Mouse (Mus musculus): ENCODE results near the gene Ugt2a1. TPM values are rescaled to one million over a fixed set of nuclear protein-coding genes. Genes with fewer than 3 reads are reported as not detected.
"Not testable (repeated sequence)": the region's sequence is repeated elsewhere in the genome, so short reads cannot be mapped to it uniquely, and the experiment has no call there.

Ugt2a1 gene
- total RNA-seq (2021) = not detected

DNA sequence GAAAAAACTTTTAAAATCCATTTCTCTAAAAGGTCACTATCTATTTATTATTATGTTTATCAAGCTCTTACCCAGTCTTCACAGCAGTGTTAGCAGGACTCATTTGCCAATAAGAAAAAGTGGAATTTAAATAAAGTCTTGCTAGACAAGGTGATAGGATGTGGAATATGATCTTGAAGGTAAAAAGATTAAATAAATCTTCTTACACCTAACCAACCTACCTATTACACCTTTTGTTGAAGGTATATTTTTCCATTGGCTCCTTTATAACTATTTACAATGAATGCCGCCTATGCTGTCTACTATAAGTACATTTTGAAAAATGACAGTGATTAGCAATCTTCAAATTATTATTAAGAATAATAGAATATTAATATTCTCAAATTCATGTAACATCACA, at the start of gene Ugt2a1:
TSS of gene Ugt2a1 (minus strand) at position 101 of the 400 bp plus-strand sequence.
- intact Hi-C loops (cut with DNase I) = no loop called here
- DNase-seq = no peak

- DNase-seq = no peak
- intact Hi-C loops (cut with DNase I) = no loop called here
Observed at GRCm38 (mm10) chr5:87538111-87538510, 47.4 kb upstream of the Ugt2a1 start, which contains the start of gene Sult1b1. Gene Sult1b1 (minus strand): TSS chr5:87538195.

GRCm38 (mm10) chr5:87535994-87536644, 45.4 kb upstream of the Ugt2a1 start:
- no peak for DNase-seq
- intact Hi-C loops (cut with DNase I) = no loop called here

GRCm38 (mm10) chr5:87532288-87532687, 41.6 kb upstream of the Ugt2a1 start:
- no peak for DNase-seq
- intact Hi-C loops (cut with DNase I) = no loop called here

- intact Hi-C loops (cut with DNase I); DNase-seq: not testable (repeated sequence)
Observed at GRCm38 (mm10) chr5:87523561-87523960, 32.9 kb upstream of the Ugt2a1 start.

DNA sequence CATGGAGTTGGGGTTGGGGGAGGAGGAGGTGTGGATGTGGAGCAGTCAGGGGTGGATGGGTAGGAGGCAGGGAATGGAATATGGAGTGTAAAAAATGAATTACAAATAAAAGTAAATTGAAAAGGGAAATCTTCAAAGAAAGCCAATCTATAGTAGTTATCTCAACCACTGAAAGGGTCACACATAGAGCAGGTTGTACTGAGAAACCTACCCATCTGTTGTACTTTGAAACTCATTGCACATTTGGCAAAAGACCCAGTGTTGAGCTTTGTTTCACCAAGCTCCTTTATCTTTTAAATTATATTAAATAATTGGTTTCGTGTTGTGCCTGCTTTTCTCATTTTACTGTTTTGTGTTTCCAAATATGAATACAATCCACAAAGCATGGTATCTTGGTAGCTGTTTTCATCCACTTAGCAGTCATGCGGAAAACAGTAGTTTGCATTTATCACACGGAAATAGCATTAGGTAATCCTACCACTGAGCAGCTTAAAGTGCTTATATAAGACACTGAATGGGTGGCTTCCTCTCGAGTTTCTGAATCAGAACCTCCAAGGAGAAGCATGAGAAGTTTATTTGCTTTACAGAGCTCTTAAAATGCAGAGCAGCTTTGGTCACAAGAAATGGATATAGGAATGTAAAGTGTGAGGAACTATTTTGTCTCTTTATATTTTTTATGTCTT, 15.2 kb upstream of the Ugt2a1 start:
- DNase-seq = no peak
- intact Hi-C loops (cut with DNase I) = no loop called here

GRCm38 (mm10) chr5:87502687-87503086, 12.0 kb upstream of the Ugt2a1 start:
- DNase-seq = no peak
- intact Hi-C loops (cut with DNase I) = no loop called here

GRCm38 (mm10) chr5:87499341-87499740, 8.7 kb upstream of the Ugt2a1 start:
- DNase-seq = peak in 1 of 2 experiments; percentile 5
- intact Hi-C loops (cut with DNase I) = no loop called here

GRCm38 (mm10) chr5:87498936-87499335, 8.3 kb upstream of the Ugt2a1 start:
- intact Hi-C loops (cut with DNase I) = no loop called here
- DNase-seq = peak in 1 of 2 experiments; percentile 1

DNA sequence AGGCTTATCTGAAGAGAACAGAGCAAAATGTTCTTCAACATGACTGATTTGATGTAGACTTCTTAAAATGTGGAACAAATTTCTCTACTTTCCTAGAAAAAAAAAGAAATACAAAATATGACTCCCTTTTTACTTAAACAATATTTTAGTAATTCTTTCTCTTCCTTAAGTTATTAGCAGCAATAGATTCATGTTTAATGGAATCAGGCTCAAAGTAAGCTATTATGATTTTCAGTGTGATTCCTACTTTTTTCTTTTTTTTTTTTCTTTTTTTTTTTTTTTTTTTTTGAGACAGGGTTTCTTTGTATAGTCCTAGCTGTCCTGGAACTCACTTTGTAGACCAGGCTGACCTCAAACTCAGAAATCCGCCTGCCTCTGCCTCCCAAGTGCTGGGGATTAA, 4.0 kb downstream of the Ugt2a1 start, which contains the start of gene Gm43638:
TSS of gene Gm43638 (minus strand) at position 101 of the 400 bp plus-strand sequence.
- DNase-seq; intact Hi-C loops (cut with DNase I): not testable (repeated sequence)

- intact Hi-C loops (cut with DNase I) = no loop called here
- DNase-seq = no peak
Observed at GRCm38 (mm10) chr5:87482160-87482559, 8.5 kb downstream of the Ugt2a1 start, which contains the start of gene Ugt2a2. Gene Ugt2a2 (minus strand): TSS chr5:87482260.

- DNase-seq = no peak
- intact Hi-C loops (cut with DNase I) = no loop called here
Observed at GRCm38 (mm10) chr5:87458810-87459209, 31.9 kb downstream of the Ugt2a1 start.

GRCm38 (mm10) chr5:87457701-87458100, 33.0 kb downstream of the Ugt2a1 start:
- intact Hi-C loops (cut with DNase I) = no loop called here
- DNase-seq = no peak

DNA sequence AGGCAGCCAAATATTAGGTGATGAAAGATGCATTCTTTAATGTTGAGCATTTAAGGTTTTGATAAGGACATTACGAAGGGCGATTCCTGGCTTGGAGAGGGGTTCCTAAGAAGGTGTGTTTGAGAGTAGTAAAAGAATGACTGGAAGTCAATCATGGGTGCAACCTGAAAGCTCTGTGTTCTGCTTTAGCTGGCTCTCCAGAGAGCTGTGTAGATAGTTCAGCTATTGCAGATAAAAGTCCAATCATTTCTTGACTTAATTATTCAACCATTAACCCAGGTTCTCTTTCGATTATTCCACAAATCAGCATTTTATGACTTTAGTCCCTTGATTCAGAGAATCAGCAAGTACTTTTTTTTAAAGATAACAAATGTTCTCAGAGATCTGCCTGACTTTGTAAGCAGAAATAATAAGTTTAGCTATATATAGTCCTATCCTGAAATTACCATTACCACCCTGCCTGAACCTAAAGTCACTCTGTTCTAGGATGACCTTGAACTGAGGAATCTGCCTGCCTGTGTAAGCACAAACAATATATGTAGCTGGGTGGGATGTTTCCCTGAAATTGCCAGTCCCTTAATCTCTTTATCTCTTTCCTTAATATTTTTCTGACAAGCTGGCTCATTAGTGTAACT, 34.3 kb downstream of the Ugt2a1 start:
- no peak for DNase-seq
- intact Hi-C loops (cut with DNase I) = no loop called here

- intact Hi-C loops (cut with DNase I) = no loop called here
Observed at GRCm38 (mm10) chr5:87455519-87455918, 35.2 kb downstream of the Ugt2a1 start.

GRCm38 (mm10) chr5:87452514-87452913, 38.2 kb downstream of the Ugt2a1 start:
- DNase-seq; intact Hi-C loops (cut with DNase I): not testable (repeated sequence)

More at GRCm38 (mm10) chr5:87455519-87455918, 35.2 kb downstream of the Ugt2a1 start:
- DNase-seq = no peak

DNA sequence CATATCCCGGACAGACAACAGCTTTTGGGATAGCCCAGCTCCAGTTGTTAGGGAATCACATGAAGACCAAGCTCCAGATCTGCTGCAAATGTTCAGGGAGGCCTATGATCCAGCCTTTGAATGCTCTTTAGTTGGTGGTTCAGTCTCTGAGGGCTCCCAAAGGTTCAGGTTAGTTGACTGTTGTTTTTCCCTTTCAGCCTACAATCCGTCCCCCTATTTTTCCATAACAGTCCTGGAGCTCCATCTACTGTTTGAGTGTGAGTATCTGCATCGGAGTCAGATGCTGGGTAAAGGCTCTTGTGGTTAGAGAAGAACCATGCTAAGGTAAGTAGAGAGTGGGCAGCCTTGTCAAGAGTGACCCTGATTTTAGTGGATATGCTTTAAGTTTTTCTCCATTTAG, 54.4 kb downstream of the Ugt2a1 start:
- intact Hi-C loops (cut with DNase I) = no loop called here
- peak in 1 of 2 experiments; percentile 0 for DNase-seq

DNA sequence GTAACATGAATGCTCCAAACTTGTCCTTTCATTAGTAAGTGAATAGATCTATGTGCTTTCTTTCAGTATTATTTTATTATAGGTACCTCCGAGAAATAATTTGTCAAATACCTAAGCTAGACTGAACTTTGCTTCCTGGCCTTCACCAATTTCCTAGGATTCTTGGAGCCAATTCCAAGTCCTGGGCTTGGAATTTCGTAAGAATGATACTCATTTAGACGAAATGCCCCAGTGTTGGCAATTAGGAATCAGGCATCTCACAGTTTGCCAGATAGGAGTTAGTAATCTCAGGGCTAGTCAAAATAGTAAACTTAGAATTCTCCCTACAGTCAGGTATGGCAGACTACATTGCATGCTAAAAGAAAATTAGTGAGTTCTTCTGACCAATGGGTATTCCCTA, 65.0 kb downstream of the Ugt2a1 start:
- DNase-seq = no peak
- intact Hi-C loops (cut with DNase I) = no loop called here

GRCm38 (mm10) chr5:87424041-87424440, 66.6 kb downstream of the Ugt2a1 start, which contains the start of gene Ugt2b38:
Gene Ugt2b38 (minus strand): TSS chr5:87424203.
- intact Hi-C loops (cut with DNase I); DNase-seq: not testable (repeated sequence)
